Mouse (Mus musculus): ENCODE measurements at regions not wholly inside any gene's neighbourhood (a gene's known extent, or its start where the extent isn't known, plus 50 kb on each side); places are given as distances from the start of the nearest gene placed in this dataset.

DNA sequence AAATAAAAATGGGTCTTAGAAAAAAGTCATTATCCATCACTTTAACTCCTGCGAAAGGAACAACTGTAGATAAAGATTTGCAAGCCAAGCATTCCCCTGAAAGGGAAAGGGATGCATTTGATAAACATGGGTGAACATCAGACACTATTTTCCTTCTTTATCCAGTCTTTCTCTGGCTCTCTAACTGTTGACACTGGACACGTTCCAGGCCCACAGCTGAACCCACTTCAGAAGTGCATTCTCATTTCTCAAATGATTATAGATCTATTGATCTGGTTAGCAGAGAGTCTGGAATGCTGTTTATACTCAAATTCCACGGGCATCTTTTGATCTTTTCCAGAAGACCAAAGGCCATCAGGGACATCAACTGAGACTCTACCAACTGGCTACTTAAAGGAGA lies 317.7 kb downstream of the Plk2 start:
- ATAC-seq (ENCODE audit: low FRiP score, low TSS enrichment) = no peak

DNA sequence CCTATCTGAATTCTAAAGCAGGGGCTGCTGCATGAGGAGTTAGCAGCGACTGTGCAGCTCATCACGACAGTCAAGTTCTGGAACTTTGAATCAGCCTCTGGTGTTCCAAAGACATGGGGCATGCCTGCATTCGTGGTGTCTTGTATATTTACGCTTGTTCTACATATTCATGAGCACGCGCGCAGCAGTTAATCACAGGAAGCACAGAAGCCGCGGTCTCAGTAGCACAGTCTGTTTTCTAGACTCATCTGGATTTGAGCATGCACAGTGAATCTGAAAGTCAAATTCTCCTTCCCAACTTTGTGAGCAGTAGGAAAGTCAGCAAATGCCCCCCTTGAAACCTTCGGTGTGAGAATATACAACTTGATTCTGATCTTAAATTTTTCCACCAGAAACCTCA lies 327.3 kb downstream of the Plk2 start:
- Histone ChIP-seq H3K27ac (ENCODE audit: low read depth, low read length) (no peak overlapping the region), H3K27me3 (ENCODE audit: control insufficient read depth, insufficient read depth, low read length) (no peaks in the 10 kb centered on the region), H3K9ac (ENCODE audit: low read depth, low read length) (no peak overlapping the region), H3K9me3 (ENCODE audit: control insufficient read depth, low read length) (no peaks in the 10 kb centered on the region), H3K4me3 (ENCODE audit: low read length) (no peak overlapping the region), H3K4me1 (ENCODE audit: control insufficient read depth, insufficient read depth, low read length) (no peaks in the 10 kb centered on the region), H3K36me3 (ENCODE audit: control insufficient read depth, insufficient read depth, low read length) (no peaks in the 10 kb centered on the region), H3K4me2 (replicated peaks; ENCODE audit: low read depth, low read length) (no peak overlapping the region)
- 93% methylated on average over 10 of the region's 10 CpGs for WGBS
- ATAC-seq (ENCODE audit: low FRiP score, low TSS enrichment) = no peak

More for the DNA sequence above, 317.7 kb downstream of the Plk2 start:
- H3K27ac ChIP-seq (ENCODE audit: low read depth, low read length) = no peak overlapping the region
- 42% methylated on average over 3 of the region's 3 CpGs for WGBS
- H3K4me1 ChIP-seq (ENCODE audit: control insufficient read depth, insufficient read depth, low read length) = no peaks in the 10 kb centered on the region
- no peak overlapping the region for H3K4me3 ChIP-seq (ENCODE audit: low read length)
- no peaks in the 10 kb centered on the region for H3K36me3 ChIP-seq (ENCODE audit: control insufficient read depth, insufficient read depth, low read length)
- no peak overlapping the region for H3K9ac ChIP-seq (ENCODE audit: low read depth, low read length)
- H3K9me3 ChIP-seq (ENCODE audit: control insufficient read depth, low read length) = no peaks in the 10 kb centered on the region
- no peaks in the 10 kb centered on the region for H3K27me3 ChIP-seq (ENCODE audit: control insufficient read depth, insufficient read depth, low read length)
- H3K4me2 ChIP-seq (replicated peaks; ENCODE audit: low read depth, low read length) = no peak overlapping the region

DNA sequence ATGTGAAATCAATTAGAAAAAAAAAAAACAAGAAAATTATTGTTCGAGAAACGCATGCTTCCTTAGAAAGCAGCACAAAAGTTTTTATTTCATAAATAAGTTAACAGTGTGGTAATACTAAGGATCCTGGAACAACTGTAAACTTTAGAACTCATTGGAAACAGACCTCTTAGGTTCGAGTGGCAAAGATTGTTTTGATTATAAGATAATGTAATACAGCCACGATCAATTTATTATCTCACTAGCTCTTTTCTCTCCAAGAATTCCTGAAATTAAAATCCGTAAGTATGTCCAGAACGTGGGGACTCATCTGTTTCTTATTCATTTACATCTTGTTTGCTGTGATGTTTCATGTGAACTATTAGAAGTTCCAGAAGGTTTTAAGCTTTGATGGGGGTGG lies 327.9 kb downstream of the Plk2 start:
- ATAC-seq (ENCODE audit: low FRiP score, low TSS enrichment) = no peak
- Histone ChIP-seq H3K9me3 (ENCODE audit: control insufficient read depth, low read length) (no peaks in the 10 kb centered on the region), H3K27ac (ENCODE audit: low read depth, low read length) (no peak overlapping the region), H3K27me3 (ENCODE audit: control insufficient read depth, insufficient read depth, low read length) (no peaks in the 10 kb centered on the region), H3K36me3 (ENCODE audit: control insufficient read depth, insufficient read depth, low read length) (no peaks in the 10 kb centered on the region), H3K9ac (ENCODE audit: low read depth, low read length) (no peak overlapping the region), H3K4me3 (ENCODE audit: low read length) (no peak overlapping the region), H3K4me2 (replicated peaks; ENCODE audit: low read depth, low read length) (no peak overlapping the region), H3K4me1 (ENCODE audit: control insufficient read depth, insufficient read depth, low read length) (no peaks in the 10 kb centered on the region)
- 85% methylated on average over 6 of the region's 6 CpGs for WGBS

DNA sequence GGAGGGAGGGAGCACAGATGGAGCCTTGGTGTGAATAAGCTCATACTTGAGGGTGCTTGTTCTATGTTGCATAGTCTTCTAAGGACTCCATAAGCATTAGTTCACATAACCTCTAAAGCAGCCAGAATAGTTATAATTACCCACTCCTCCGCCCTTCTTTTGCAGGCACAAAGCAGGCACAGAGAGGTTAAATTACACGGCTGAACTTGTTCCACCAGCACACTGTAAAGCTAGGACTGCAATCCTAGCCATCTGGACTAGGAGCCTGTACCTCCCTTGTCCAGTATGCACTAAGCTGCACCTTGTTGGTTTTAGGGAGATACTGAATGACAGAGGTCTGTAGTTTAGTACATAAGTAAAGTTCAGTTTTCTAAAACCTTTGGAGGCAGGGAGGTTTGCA lies 330.0 kb downstream of the Plk2 start:
- Histone ChIP-seq H3K27ac (ENCODE audit: low read depth, low read length) (no peak overlapping the region), H3K9me3 (ENCODE audit: control insufficient read depth, low read length) (no peaks in the 10 kb centered on the region), H3K4me2 (replicated peaks; ENCODE audit: low read depth, low read length) (no peak overlapping the region), H3K9ac (ENCODE audit: low read depth, low read length) (no peak overlapping the region), H3K4me3 (ENCODE audit: low read length) (no peak overlapping the region), H3K4me1 (ENCODE audit: control insufficient read depth, insufficient read depth, low read length) (no peaks in the 10 kb centered on the region), H3K27me3 (ENCODE audit: control insufficient read depth, insufficient read depth, low read length) (no peaks in the 10 kb centered on the region), H3K36me3 (ENCODE audit: control insufficient read depth, insufficient read depth, low read length) (no peaks in the 10 kb centered on the region)
- 56% methylated on average over 2 of the region's 2 CpGs for WGBS
- no peak for ATAC-seq (ENCODE audit: low FRiP score, low TSS enrichment)

DNA sequence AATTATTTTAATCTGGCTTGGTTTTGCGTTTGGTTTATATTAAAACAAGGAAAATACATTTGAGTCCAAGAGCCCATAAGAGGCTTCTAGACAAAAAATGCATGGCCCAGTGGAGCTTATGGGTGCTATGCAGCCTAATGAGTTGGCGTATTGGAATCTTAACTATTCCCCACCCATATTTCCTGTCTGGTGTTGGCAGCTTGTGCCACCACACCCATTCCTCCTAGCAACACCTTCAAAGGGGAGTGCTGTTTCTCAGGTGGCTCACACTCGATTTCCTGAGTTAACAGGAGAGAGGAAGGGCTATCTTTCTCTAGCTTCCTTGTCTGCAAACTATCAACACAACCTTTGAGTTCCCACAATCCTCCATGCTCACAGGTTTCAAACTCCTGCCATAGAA lies 331.0 kb downstream of the Plk2 start:
- no peak overlapping the region for H3K9ac ChIP-seq (ENCODE audit: low read depth, low read length)
- no peak for ATAC-seq (ENCODE audit: low FRiP score, low TSS enrichment)
- no peak overlapping the region for H3K27ac ChIP-seq (ENCODE audit: low read depth, low read length)
- H3K4me2 ChIP-seq (replicated peaks; ENCODE audit: low read depth, low read length) = no peak overlapping the region
- WGBS = 90% methylated on average over 3 of the region's 3 CpGs
- H3K4me1 ChIP-seq (ENCODE audit: control insufficient read depth, insufficient read depth, low read length) = no peaks in the 10 kb centered on the region
- no peaks in the 10 kb centered on the region for H3K36me3 ChIP-seq (ENCODE audit: control insufficient read depth, insufficient read depth, low read length)
- H3K9me3 ChIP-seq (ENCODE audit: control insufficient read depth, low read length) = no peaks in the 10 kb centered on the region
- no peak overlapping the region for H3K4me3 ChIP-seq (ENCODE audit: low read length)
- no peaks in the 10 kb centered on the region for H3K27me3 ChIP-seq (ENCODE audit: control insufficient read depth, insufficient read depth, low read length)

DNA sequence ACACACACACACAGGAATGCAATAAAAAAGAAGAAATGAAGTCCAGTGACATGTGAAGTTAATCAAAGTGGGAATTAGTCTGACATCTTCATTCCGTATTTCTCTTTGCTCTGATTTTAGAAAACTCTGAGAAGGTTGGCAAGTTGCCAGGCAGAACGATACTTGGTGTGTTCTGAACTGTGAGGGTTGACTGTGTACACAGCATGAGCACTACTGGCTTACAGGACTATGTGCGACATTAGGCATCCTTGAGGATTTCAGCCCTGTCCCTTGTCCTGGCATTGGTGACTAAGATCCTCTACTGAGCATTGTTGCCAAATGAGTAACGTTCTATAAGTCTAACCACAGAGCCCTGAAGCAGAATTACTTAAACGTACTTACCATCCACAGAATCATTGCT lies 340.7 kb downstream of the Plk2 start:
- Histone ChIP-seq H3K27me3 (ENCODE audit: control insufficient read depth, insufficient read depth, low read length) (no peaks in the 10 kb centered on the region), H3K4me3 (ENCODE audit: low read length) (no peak overlapping the region), H3K36me3 (ENCODE audit: control insufficient read depth, insufficient read depth, low read length) (no peaks in the 10 kb centered on the region), H3K9me3 (ENCODE audit: control insufficient read depth, low read length) (no peaks in the 10 kb centered on the region), H3K4me1 (ENCODE audit: control insufficient read depth, insufficient read depth, low read length) (no peaks in the 10 kb centered on the region), H3K27ac (ENCODE audit: low read depth, low read length) (no peak overlapping the region), H3K9ac (ENCODE audit: low read depth, low read length) (no peak overlapping the region), H3K4me2 (replicated peaks; ENCODE audit: low read depth, low read length) (no peak overlapping the region)
- 56% methylated on average over 5 of the region's 5 CpGs for WGBS
- ATAC-seq (ENCODE audit: low FRiP score, low TSS enrichment) = no peak

DNA sequence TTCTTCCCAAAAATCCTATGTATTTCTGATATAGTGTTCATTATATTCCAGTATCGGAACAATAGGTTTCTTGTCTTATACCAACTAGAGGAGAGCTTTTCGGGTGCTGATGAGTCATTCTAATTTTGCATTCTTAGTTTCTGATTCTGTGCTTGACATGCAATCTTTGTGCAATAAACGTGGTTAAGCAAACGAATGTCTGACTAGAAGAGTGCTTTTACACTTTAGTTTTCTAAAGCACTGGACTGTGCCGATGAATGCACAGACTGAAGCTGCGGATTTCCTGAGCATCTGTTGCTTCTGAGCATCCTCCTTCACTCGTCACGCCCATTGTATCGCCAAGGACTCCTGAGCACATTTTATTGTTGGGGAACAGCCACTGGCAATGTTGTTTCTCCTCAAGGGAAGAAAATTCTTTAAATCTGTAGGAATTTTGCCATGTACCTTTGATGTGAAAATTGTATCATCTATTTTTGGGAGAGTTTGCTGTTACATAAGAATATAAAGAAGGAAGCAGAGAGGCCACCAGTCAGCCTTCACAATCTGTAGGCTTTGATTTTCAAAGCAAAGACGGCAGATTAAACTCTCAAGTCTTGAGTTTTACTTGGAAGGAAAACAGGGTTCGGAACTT lies 346.8 kb downstream of the Plk2 start:
- H3K9me3 ChIP-seq (ENCODE audit: control insufficient read depth, low read length) = no peaks in the 10 kb centered on the region
- ATAC-seq (ENCODE audit: low FRiP score, low TSS enrichment) = no peak
- H3K36me3 ChIP-seq (ENCODE audit: control insufficient read depth, insufficient read depth, low read length) = no peaks in the 10 kb centered on the region
- no peaks in the 10 kb centered on the region for H3K4me1 ChIP-seq (ENCODE audit: control insufficient read depth, insufficient read depth, low read length)
- H3K9ac ChIP-seq (ENCODE audit: low read depth, low read length) = no peak overlapping the region
- no peak overlapping the region for H3K4me3 ChIP-seq (ENCODE audit: low read length)
- no peak overlapping the region for H3K4me2 ChIP-seq (replicated peaks; ENCODE audit: low read depth, low read length)
- H3K27me3 ChIP-seq (ENCODE audit: control insufficient read depth, insufficient read depth, low read length) = no peaks in the 10 kb centered on the region
- WGBS = 82% methylated on average over 11 of the region's 11 CpGs
- H3K27ac ChIP-seq (ENCODE audit: low read depth, low read length) = no peak overlapping the region

DNA sequence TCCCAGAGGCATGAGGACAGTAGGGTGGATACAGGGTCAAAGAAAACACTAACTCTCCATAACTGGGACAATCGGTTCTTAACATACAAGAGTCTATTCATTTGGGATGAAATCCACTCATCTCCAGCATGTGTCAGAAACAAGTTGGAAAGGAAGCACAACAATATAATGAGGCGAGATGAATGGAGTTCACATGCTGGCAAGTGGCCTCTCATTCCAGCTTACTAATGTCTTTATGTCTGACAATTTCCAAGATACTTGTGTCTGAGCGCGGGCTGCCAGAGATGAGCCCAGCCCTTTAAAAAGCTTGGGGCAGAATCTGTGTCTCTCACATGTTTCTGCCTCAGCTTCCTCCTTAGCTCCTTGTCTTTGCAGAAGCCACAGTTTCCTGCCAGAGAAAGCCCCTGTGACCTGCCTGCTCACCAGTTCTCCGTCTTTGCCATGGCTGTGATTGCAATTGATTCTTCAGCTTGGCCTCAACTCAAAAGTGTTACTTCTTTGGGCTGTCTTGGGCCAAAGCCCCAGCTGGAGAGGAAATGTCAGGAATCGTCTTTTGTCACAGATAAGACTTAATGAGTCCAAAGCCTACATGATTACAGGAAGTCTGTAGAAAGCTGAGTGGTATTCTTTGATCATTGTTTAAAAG lies 352.5 kb downstream of the Plk2 start:
- no peaks in the 10 kb centered on the region for H3K9me3 ChIP-seq (ENCODE audit: control insufficient read depth, low read length)
- H3K9ac ChIP-seq (ENCODE audit: low read depth, low read length) = no peak overlapping the region
- no peak overlapping the region for H3K4me3 ChIP-seq (ENCODE audit: low read length)
- no peaks in the 10 kb centered on the region for H3K4me1 ChIP-seq (ENCODE audit: control insufficient read depth, insufficient read depth, low read length)
- no peak overlapping the region for H3K4me2 ChIP-seq (replicated peaks; ENCODE audit: low read depth, low read length)
- no peaks in the 10 kb centered on the region for H3K27me3 ChIP-seq (ENCODE audit: control insufficient read depth, insufficient read depth, low read length)
- no peaks in the 10 kb centered on the region for H3K36me3 ChIP-seq (ENCODE audit: control insufficient read depth, insufficient read depth, low read length)
- ATAC-seq (ENCODE audit: low FRiP score, low TSS enrichment) = no peak
- WGBS = 66% methylated on average over 6 of the region's 6 CpGs
- H3K27ac ChIP-seq (ENCODE audit: low read depth, low read length) = no peak overlapping the region

DNA sequence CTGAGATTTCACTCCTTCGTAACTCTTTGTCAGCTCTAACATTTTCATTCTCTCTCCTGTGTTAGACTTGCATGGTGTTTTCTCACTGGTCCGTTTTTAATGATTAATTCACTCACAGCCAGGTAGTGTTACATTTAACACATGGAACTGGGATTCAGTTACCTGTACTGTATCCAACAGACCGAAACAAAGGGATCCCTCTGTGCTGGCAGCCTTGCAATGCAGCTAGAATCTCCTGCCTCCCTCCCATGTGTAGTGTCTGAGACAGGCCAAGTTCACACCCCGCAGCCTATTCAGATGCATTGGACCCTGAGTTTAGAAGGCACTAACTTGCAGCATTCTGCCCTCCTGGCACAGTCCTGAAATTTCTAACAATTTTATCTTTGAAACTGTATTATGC lies 357.9 kb downstream of the Plk2 start:
- Histone ChIP-seq H3K4me2 (replicated peaks; ENCODE audit: low read depth, low read length) (no peak overlapping the region), H3K9me3 (ENCODE audit: control insufficient read depth, low read length) (no peaks in the 10 kb centered on the region), H3K36me3 (ENCODE audit: control insufficient read depth, insufficient read depth, low read length) (no peaks in the 10 kb centered on the region), H3K27me3 (ENCODE audit: control insufficient read depth, insufficient read depth, low read length) (no peaks in the 10 kb centered on the region), H3K27ac (ENCODE audit: low read depth, low read length) (no peak overlapping the region), H3K4me3 (ENCODE audit: low read length) (no peak overlapping the region), H3K9ac (ENCODE audit: low read depth, low read length) (no peak overlapping the region), H3K4me1 (ENCODE audit: control insufficient read depth, insufficient read depth, low read length) (no peaks in the 10 kb centered on the region)
- 48% methylated on average over 4 of the region's 4 CpGs for WGBS
- peak; percentile 69; the same call in 1 of the 2 replicates for ATAC-seq (ENCODE audit: low FRiP score, low TSS enrichment)

Measured in kidney, embryonic 14.5 days (tissue).